Mouse (Mus musculus): Measurements from ENCODE around the gene Gjd2.

DNA sequence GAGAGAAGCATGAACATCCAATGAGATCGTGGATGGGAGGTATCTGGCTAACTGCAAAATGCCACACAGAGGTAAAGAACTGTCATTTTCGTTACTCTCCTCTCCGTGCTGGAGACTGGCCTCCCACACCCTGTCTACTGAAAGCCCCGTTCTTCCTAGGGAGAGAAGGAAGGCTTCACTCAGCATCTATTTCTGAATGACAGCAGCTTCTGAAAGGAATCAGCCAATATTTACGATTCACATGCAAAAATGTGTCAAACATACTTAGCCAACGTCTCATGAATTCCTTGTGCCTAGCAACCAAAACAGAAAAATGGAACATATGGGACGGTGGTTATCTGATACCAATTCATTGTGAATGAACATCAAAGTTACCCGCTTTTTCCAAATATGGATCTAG, 15.9 kb downstream of the Gjd2 start:
- TF ChIP-seq CTCF (IDR thresholded peaks at IDR 0.05; ENCODE audit: low read depth) (no peak), EP300 (IDR thresholded peaks at IDR 0.05; ENCODE audit: low read depth) (no peak)
